8 mouse cellular contexts compared by ENCODE assay signal in the genomic region with DNA sequence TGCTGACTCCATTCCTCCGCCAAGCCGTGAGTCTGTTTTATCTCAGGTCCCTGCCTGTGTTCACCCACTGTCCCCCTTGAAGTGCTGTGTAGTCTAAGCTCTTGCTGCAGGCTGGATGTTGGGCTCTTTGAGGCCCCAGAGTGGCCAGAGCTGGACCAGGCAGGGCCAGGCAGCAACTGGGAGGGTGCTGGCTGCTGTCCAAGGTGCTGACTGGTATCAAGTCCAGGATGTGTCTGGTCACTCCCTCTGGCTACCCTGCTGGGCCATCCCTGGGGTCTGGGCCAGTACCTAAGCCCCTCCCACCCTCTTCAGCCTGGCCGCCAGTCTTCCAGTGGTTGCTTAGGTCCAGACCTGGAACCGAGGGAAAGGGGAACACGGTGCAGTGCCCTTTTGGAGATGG. TPM values are rescaled to one million over a fixed set of nuclear protein-coding genes. Genes with fewer than 3 reads are reported as not detected.
DNase-seq lines count a peak whose midpoint lies in the region; ATAC-seq lines count a peak whose summit lies in the region.

No protein-coding gene starts in this region.

- intact Hi-C loops in gastrocnemius, postnatal 14 days (cut with DNase I; ENCODE audit: low total_unique reads), result no loop called here

- no peak for ATAC-seq in megakaryocyte, adult 5-6 weeks (ENCODE audit: poor library complexity, severe bottlenecking)

- DNase-seq in spleen, postnatal 10 days (ENCODE audit: low spot score in 2 of 2), result peak; percentile 15 to 62
- no peak for DNase-seq in spleen, postnatal 14 days (ENCODE audit: low spot score in 2 of 2)
- peak; percentile 52 for DNase-seq in cerebellum, adult 11-12 months
- peak; percentile 93 for DNase-seq in gastrocnemius, postnatal 14 days
- DNase-seq in kidney, adult 11 months, result peak; percentile 45
- DNase-seq in lung, adult 18-20 months, result peak; percentile 38 to 42
- peak; percentile 56 for DNase-seq in right cerebral cortex, postnatal 4 days

RNA-seq across cellular contexts. Expression of gene Hhatl, which starts 1.1 kb away (rescaled TPM):
- total RNA-seq in gastrocnemius, postnatal 14 days (2021), result 100 to 1,000 TPM; 276 to 284 TPM
- total RNA-seq in megakaryocyte, adult 5-6 weeks (2015), result not detected in 2 replicates
- total RNA-seq in megakaryocyte, adult 5-6 weeks (2017), result not detected in 2 replicates

RNA-seq across cellular contexts. Expression of gene Klhl40, which starts 13.8 kb away (rescaled TPM):
- total RNA-seq in gastrocnemius, postnatal 14 days (2021), result 100 to 1,000 TPM; 116 to 158 TPM
- total RNA-seq in megakaryocyte, adult 5-6 weeks (2015), result not detected in 2 replicates
- total RNA-seq in megakaryocyte, adult 5-6 weeks (2017), result not detected in 2 replicates

RNA-seq across cellular contexts. Expression of gene Zfp651, which starts 32.1 kb away (rescaled TPM):
- total RNA-seq in gastrocnemius, postnatal 14 days (2021), result 10 to 100 TPM; 51.5 to 56.1 TPM
- not detected in 2 replicates for total RNA-seq in megakaryocyte, adult 5-6 weeks (2015)
- not detected in 2 replicates for total RNA-seq in megakaryocyte, adult 5-6 weeks (2017)

RNA-seq across cellular contexts. Expression of gene Ccdc13, which starts 48.1 kb away (rescaled TPM):
- under 1 TPM; 0.22 to 0.35 TPM for total RNA-seq in gastrocnemius, postnatal 14 days (2021)
- total RNA-seq in megakaryocyte, adult 5-6 weeks (2015), result not detected in 2 replicates
- total RNA-seq in megakaryocyte, adult 5-6 weeks (2017), result not detected in 2 replicates

Comparison
In these comparisons a context has a peak if more than half of its experiments do, and no peak if none do; other contexts are left out.
1. DNase-seq: peak in spleen, postnatal 10 days (2 of 2), cerebellum, adult 11-12 months (single experiment), gastrocnemius, postnatal 14 days (single experiment), kidney, adult 11 months (single experiment), lung, adult 18-20 months (2 of 2) and right cerebral cortex, postnatal 4 days (single experiment); none in spleen, postnatal 14 days (0 of 2).
2. RNA of gene Hhatl, which starts 1.1 kb away (total RNA-seq): 276 to 284 TPM in gastrocnemius, postnatal 14 days; not detected in megakaryocyte, adult 5-6 weeks; every median in the first group is over 100 times any median in the second.
3. RNA of gene Klhl40, which starts 13.8 kb away (total RNA-seq): 116 to 158 TPM in gastrocnemius, postnatal 14 days; not detected in megakaryocyte, adult 5-6 weeks; every median in the first group is over 100 times any median in the second.
4. RNA of gene Zfp651, which starts 32.1 kb away (total RNA-seq): 51.5 to 56.1 TPM in gastrocnemius, postnatal 14 days; not detected in megakaryocyte, adult 5-6 weeks; every median in the first group is over 10 times any median in the second.